Mouse (Mus musculus) midbrain, embryonic 16.5 days (tissue): ENCODE data around the gene Zfp275. TPM values are rescaled to one million over a fixed set of nuclear protein-coding genes. Genes with fewer than 3 reads are reported as not detected.

Experiments
- ATAC-seq: fragments of 200-750 bp; cut with Nextera tagmentation; 2 replicates; pipeline ENCODE4 v1.8.0; 2017; ENCODE audit warnings: moderate TSS enrichment
- H3K27ac ChIP-seq: fragments of 300-500 bp; sonication (generic); 2 replicates; pipeline ENCODE4 v1.5.1; 2014; ENCODE audit warnings: mild to moderate bottlenecking, low read length, mixed read lengths
- H3K27me3 ChIP-seq: fragments of 300-500 bp; sonication (generic); 2 replicates; pipeline ENCODE4 v1.6.1; 2014; ENCODE audit warnings: low read depth, low read length, mixed read lengths; ENCODE audit not compliant: control insufficient read depth, insufficient read depth
- H3K36me3 ChIP-seq: fragments of 300-500 bp; sonication (generic); 2 replicates; pipeline ENCODE4 v1.6.1; 2014; ENCODE audit warnings: mild to moderate bottlenecking, low read length, moderate library complexity, mixed read lengths; ENCODE audit not compliant: control insufficient read depth, insufficient read depth
- H3K4me1 ChIP-seq: fragments of 300-500 bp; sonication (generic); 2 replicates; pipeline ENCODE4 v1.6.1; 2014; ENCODE audit warnings: mild to moderate bottlenecking, low read length, mixed read lengths; ENCODE audit not compliant: control insufficient read depth, insufficient read depth
- H3K4me2 ChIP-seq: fragments of 300-500 bp; sonication (generic); 2 replicates; pipeline ENCODE4 v1.6.1; 2014; ENCODE audit warnings: mild to moderate bottlenecking, low read length, mixed read lengths
- H3K4me3 ChIP-seq: fragments of 300-500 bp; sonication (generic); 2 replicates; pipeline ENCODE4 v1.5.1; 2014; ENCODE audit warnings: low read depth, mild to moderate bottlenecking, low read length, moderate library complexity, mixed read lengths
- H3K9ac ChIP-seq: fragments of 300-500 bp; sonication (generic); 2 replicates; pipeline ENCODE4 v1.6.1; 2014; ENCODE audit warnings: low read depth, low read length, mixed read lengths
- H3K9me3 ChIP-seq: fragments of 300-500 bp; sonication (generic); replicated peaks from 2 replicates; pipeline ENCODE4 v1.6.1; 2014; ENCODE audit warnings: mild to moderate bottlenecking, low read length, mixed read lengths; ENCODE audit not compliant: control insufficient read depth, poor library complexity, severe bottlenecking
- WGBS: fragments of 180-500 bp; shearing (Covaris S2); extraction: QIAGEN DNeasy Blood & Tissue Kit; methylation state at CpG from one replicate; pipeline ENCODE4 v1.1.7; 2014; 5-methylcytosine and 5-hydroxymethylcytosine counted together
- polyA plus RNA-seq: library from polyadenylated mRNA; unstranded; fragments of >200 nt; fragmentation: Nextera tagmentation; extraction: Ambion mirVana; gene quantifications from 2 replicates; pipeline ENCODE4 v1.2.1, GENCODE M21; 2015

The Zfp275 gene
- polyA plus RNA-seq, 1 experiment from 2014 or later = 10.8 TPM

DNA sequence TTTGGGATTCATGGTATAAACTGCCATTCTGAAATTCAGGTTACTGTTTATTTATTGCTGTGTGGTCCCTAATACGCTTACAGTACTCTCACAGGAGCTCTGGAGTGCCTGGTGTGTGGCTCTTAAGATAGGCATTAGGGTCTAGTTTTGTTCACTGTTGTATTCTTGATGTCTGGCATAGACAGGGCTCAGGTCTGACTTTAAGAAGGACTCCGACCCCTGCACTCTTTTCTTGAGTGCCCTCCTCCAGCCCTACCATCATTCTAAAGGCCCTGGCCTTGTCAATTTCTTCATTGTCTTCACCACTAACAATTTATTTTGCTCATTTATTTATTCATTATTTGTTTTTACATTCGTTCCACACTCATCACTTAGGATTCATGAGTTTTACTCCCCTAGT is 353 bp upstream of the Zfp275 start:
- Histone ChIP-seq H3K27me3 (no peaks in the 10 kb centered on the region), H3K4me2 (peak overlapping the region; percentile 54), H3K9me3 (no peaks in the 10 kb centered on the region), H3K36me3 (no peaks in the 10 kb centered on the region), H3K9ac (peak overlapping the region; percentile 78), H3K4me1 (peaks cover 11% of the 10 kb centered on the region), H3K4me3 (peak overlapping the region; percentile 57), H3K27ac (peak overlapping the region; percentile 80; the same call in 1 of the 2 replicates)
- WGBS = 29% methylated on average over 3 of the region's 3 CpGs
- ATAC-seq = peak; percentile 53; the same call in 1 of the 2 replicates

DNA sequence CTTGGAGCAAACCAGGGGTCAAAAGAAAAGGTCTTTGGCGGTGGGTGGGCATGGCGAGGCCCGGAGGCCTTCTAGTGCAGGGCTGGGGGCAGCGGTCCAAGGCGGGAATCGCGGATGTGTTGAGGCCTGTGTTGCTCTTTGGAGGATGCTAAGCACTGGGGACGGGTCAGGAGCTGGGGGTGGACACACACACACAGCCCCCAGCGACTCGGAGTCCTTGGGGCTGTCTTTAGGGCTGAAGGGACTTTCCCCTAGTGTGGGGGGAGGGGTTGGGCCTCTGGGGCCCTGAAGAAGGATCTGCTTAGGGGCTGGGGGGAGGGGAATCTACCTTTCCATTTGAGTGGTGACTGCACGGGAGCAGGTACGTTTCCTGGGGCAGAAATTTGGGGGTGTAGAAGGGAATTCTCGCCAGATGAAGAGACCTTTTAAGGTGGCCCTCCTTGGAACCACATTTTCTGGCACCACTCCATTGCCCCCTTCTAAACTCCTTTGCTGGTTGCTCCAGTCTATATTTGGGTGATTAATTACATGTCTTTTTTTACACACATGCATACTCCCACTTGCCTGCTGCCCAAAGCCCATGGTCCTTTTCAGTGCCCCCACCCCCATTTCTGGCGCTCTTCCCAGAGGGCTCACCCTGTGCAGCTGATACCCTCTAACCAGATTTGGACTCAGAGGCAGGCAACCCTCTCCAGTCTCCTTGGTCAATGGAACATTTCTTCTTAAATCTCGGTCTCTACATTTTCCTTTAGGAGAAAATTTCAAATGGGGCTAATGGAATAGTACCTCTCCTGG is 717 bp downstream of the Zfp275 start:
- peak; percentile 80 for ATAC-seq
- Histone ChIP-seq H3K27me3 (no peaks in the 10 kb centered on the region), H3K4me3 (peak overlapping the region; percentile 57), H3K4me1 (peaks cover 11% of the 10 kb centered on the region), H3K9me3 (no peaks in the 10 kb centered on the region), H3K4me2 (peak overlapping the region; percentile 54), H3K27ac (peak overlapping the region; percentile 80), H3K9ac (peak overlapping the region; percentile 78), H3K36me3 (no peaks in the 10 kb centered on the region)
- 21% methylated on average over 13 of the region's 15 CpGs for WGBS

DNA sequence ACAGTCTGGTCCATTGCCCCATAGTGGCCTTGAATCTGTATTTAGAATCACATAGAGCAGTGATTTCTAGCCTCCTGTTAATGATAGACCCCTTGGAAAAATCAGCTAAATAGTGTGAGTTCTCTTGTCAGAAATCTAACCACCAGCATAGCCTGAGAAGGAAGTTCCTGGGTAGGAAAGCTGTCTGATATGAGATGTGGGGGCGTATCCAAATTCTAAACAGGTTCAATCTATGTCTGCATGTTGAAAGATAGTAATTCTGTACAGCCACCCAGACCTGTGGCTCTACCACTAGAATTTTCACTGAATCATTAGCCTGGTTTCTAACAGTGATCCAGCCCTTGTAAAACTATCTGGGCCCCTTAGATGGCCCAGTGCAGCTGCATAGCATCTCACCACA is 1.4 kb downstream of the Zfp275 start:
- H3K9ac ChIP-seq = no peak overlapping the region
- H3K27me3 ChIP-seq = no peaks in the 10 kb centered on the region
- no peaks in the 10 kb centered on the region for H3K9me3 ChIP-seq
- H3K4me3 ChIP-seq = peak overlapping the region; percentile 57; the same call in 1 of the 2 replicates
- peaks cover 11% of the 10 kb centered on the region for H3K4me1 ChIP-seq
- no peak for ATAC-seq
- 88% methylated on average over 1 of the region's 1 CpGs for WGBS
- no peak overlapping the region for H3K27ac ChIP-seq
- no peaks in the 10 kb centered on the region for H3K36me3 ChIP-seq
- H3K4me2 ChIP-seq = peak overlapping the region; percentile 54

DNA sequence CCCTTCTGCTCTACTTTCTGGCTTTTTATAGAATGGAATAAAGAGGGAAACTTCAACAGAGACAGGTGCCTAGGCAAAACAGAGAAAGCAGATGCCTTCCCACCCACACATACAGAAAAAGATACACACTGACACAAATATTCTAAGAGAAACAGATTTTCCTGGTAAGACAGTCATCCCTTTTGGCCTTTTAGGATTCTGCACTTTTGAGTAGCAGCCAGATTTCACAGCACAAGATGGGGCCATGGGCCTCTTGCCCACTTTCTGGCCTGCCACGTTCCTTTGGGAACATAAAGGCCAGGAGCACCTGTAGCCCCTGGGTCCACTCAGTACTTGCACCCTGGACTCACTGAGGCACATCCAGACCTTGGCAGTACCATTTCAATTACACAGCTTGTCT is 1.9 kb downstream of the Zfp275 start:
- Histone ChIP-seq H3K4me2 (no peak overlapping the region), H3K27ac (no peak overlapping the region), H3K9ac (no peak overlapping the region), H3K27me3 (no peaks in the 10 kb centered on the region), H3K4me3 (no peak overlapping the region), H3K4me1 (peaks cover 11% of the 10 kb centered on the region), H3K36me3 (no peaks in the 10 kb centered on the region), H3K9me3 (no peaks in the 10 kb centered on the region)
- no peak for ATAC-seq
- WGBS = 86% methylated on average over 1 of the region's 1 CpGs

DNA sequence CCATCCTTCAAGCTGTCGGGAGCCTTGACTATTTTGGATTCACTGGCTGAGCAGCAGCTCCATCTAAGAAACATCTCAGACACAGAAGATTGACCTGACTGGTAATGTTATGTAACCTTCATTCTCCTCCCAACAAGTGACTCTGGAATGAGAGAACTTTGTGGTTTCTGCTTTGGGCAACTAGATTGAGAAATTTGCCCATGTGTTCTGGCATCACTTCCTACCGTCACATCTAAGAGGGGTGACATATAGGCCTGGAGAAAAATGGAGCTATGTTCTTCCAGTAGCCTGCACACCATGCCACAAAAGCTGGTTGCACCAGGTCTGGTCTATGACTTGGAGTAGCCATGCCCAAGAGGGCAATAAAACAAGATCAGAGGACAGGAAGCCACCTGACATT is 13.7 kb downstream of the Zfp275 start:
- H3K9ac ChIP-seq = no peak overlapping the region
- H3K4me2 ChIP-seq = no peak overlapping the region
- peaks cover 35% of the 10 kb centered on the region for H3K36me3 ChIP-seq
- WGBS = 91% methylated on average over 2 of the region's 2 CpGs
- no peak overlapping the region for H3K27ac ChIP-seq
- H3K4me3 ChIP-seq = no peak overlapping the region
- H3K9me3 ChIP-seq = 0 out of 2 replicates have a peak, but pooled peaks cover 3% of the 10 kb centered on the region
- no peaks in the 10 kb centered on the region for H3K27me3 ChIP-seq
- no peak for ATAC-seq
- no peaks in the 10 kb centered on the region for H3K4me1 ChIP-seq

DNA sequence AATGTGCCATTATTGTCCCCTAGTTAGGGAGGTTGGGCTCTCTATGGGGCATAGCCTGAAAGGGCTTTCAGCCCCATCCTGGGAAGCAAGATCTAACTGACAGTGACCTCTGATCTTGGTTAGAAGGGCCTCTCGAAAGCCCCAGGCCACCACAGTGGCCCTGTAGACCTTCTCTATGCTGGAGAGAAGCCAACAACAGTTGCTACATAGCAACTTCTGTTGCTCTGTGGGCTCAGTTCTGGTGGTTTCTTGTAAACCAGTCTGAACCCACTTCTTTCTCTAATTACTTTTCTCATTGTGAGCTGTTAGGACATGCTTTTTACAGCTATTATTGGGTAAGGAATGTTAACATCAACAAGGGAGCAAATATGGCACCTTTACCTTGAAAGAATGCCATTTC is 14.3 kb downstream of the Zfp275 start:
- Histone ChIP-seq H3K9me3 (0 out of 2 replicates have a peak, but pooled peaks cover 3% of the 10 kb centered on the region), H3K27ac (no peak overlapping the region), H3K9ac (no peak overlapping the region), H3K4me2 (no peak overlapping the region), H3K27me3 (no peaks in the 10 kb centered on the region), H3K4me3 (no peak overlapping the region), H3K4me1 (no peaks in the 10 kb centered on the region), H3K36me3 (peaks cover 32% of the 10 kb centered on the region)
- no peak for ATAC-seq
- WGBS = 65% methylated on average over 1 of the region's 1 CpGs

DNA sequence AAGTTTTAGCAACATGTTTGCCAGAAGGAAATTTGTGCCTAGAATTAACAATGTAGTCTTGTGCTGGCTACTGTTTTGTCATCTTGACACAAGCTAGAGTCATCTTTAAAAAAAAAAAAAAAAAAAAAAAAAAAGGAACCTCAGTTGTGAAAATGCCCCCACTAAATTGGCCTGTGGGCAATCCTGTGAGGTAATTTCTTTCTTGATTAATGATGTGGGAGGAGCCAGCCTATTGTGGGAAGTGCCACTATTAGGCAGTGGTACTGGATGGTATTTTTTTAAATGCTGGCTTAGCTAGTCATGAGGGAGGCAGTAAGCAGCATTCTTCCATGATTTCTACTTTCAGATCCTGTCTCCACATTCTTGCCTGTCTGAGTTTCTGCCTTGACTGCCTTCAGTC is 20.9 kb downstream of the Zfp275 start:
- Histone ChIP-seq H3K27ac (no peak overlapping the region), H3K4me3 (no peak overlapping the region), H3K9me3 (no peaks in the 10 kb centered on the region), H3K36me3 (0 out of 2 replicates have a peak, but pooled peaks cover 2% of the 10 kb centered on the region), H3K4me2 (no peak overlapping the region), H3K4me1 (no peaks in the 10 kb centered on the region), H3K27me3 (no peaks in the 10 kb centered on the region), H3K9ac (no peak overlapping the region)
- no peak for ATAC-seq

DNA sequence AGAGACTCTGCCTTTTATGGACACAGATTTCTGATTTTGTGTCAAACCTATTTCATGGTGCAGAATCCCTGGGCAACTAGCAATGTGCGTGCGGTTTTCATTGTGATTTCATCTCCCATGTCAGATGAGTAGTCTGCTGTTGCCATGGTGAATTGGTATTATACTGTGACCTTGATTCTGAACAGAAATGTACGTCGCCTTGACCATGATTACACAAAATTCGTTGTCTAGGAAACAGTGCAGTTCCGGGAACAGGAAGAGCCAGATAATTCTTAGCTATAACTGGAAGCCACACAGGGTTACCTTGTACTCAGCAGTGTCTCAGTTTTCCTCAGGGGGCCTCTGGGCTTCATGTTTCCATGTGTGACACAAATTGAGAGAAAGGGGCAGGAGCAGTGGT is 42.0 kb downstream of the Zfp275 start:
- no peak overlapping the region for H3K9ac ChIP-seq
- no peak overlapping the region for H3K4me3 ChIP-seq
- H3K9me3 ChIP-seq = no peaks in the 10 kb centered on the region
- peak overlapping the region; percentile 14; the same call in 1 of the 2 replicates for H3K4me2 ChIP-seq
- ATAC-seq = peak; percentile 95
- H3K36me3 ChIP-seq = no peaks in the 10 kb centered on the region
- H3K4me1 ChIP-seq = peaks cover 8% of the 10 kb centered on the region
- WGBS = 36% methylated on average over 6 of the region's 6 CpGs
- H3K27me3 ChIP-seq = no peaks in the 10 kb centered on the region
- peak overlapping the region; percentile 82 for H3K27ac ChIP-seq

DNA sequence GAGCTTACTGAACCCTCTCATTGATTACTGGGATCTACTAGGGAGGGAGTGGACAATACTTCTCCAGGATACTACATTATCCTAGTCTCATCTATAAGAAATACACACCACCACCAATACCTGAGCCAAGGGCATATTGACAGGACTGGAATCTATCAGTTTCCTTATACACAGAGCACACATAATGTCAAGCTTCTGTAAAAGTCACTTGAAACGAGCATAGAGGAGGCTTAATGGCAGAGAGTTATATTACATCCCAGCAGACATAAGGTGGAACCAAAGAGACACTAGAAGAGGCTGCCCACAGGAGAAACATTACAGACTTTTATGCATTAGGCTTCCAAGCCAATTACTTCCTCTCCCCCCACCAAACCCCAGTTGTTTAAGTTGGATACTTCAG is 42.5 kb downstream of the Zfp275 start:
- Histone ChIP-seq H3K4me3 (no peak overlapping the region), H3K4me2 (peak overlapping the region; percentile 14; the same call in 1 of the 2 replicates), H3K27me3 (no peaks in the 10 kb centered on the region), H3K27ac (peak overlapping the region; percentile 82), H3K9ac (no peak overlapping the region), H3K9me3 (no peaks in the 10 kb centered on the region), H3K4me1 (peaks cover 8% of the 10 kb centered on the region), H3K36me3 (no peaks in the 10 kb centered on the region)
- WGBS = 28% methylated on average over 1 of the region's 1 CpGs
- peak; percentile 64; the same call in 1 of the 2 replicates for ATAC-seq
